Mouse (Mus musculus): Measurements from ENCODE around the gene Epyc. TPM values are rescaled to one million over a fixed set of nuclear protein-coding genes. Genes with fewer than 3 reads are reported as not detected.

Gene Epyc
- not detected for polyA plus RNA-seq (2012; fragmentation: generic; extraction: Trizol)

DNA sequence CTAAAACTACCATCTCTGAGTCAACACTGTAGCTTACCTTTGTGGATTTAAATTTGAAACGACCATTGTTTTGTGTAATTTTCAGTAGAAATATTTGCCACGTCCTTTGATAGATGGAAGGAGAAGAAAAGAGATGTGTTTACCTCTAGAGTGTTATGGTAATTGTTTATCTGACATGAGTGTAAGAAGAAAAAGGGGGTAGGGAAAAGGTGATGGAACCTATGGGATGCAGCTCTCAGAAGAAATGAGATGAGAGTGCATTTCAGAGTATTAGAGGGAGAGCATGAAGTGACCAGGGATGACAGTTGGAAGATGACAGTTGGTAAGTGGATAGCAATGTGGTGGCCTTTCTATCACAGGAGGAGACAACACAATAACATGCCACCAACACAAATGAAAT lies at the start of gene Epyc:
Gene Epyc, plus strand, starts transcription at position 301 of the 400 bp plus-strand sequence.
- TF ChIP-seq USF1 (IDR thresholded peaks at IDR 0.05; ENCODE audit: low read depth) (no peak), CEBPB (IDR thresholded peaks at IDR 0.05; ENCODE audit: insufficient read depth, poor library complexity, severe bottlenecking) (no peak), TCF3 (IDR thresholded peaks at IDR 0.05; ENCODE audit: insufficient read length, low read depth) (no peak), POLR2A (IDR thresholded peaks at IDR 0.05; ENCODE audit: insufficient read length, low read depth) (no peak), SRF (IDR thresholded peaks at IDR 0.05; ENCODE audit: control insufficient read depth, insufficient read length, low read depth) (no peak), MYOD1 (IDR thresholded peaks at IDR 0.05; ENCODE audit: control insufficient read depth in 1 of 3, insufficient read length in 2 of 3, low read depth in 2 of 3) (no peak), POLR2AphosphoS2 (IDR thresholded peaks at IDR 0.05; ENCODE audit: insufficient read length, low read depth) (no peak), MAX (IDR thresholded peaks at IDR 0.05; ENCODE audit: low read depth) (no peak), MYOG (IDR thresholded peaks at IDR 0.05; ENCODE audit: control insufficient read depth in 1 of 3, insufficient read depth in 1 of 3, insufficient read length in 2 of 3, low read depth in 2 of 3) (no peak), E2F4 (IDR thresholded peaks at IDR 0.05; ENCODE audit: insufficient read depth) (no peak), TCF12 (IDR thresholded peaks at IDR 0.05; ENCODE audit: insufficient read depth, poor library complexity, severe bottlenecking) (no peak), REST (IDR thresholded peaks at IDR 0.05; ENCODE audit: insufficient read depth, insufficient read length) (no peak)
- Histone ChIP-seq H3K4me3 (no peak within 1 kb of the TSS), H3K4me2 (ENCODE audit: low read depth) (no peak within 1 kb of the TSS), H3ac (ENCODE audit: control insufficient read depth, insufficient read length) (no peak within 1 kb of the TSS), H3K36me3 (ENCODE audit: control insufficient read depth, insufficient read depth) (no peaks in the 10 kb centered on the region), H3K27me3 (ENCODE audit: control insufficient read depth, insufficient read depth, insufficient read length) (no peaks in the 10 kb centered on the region), H3K79me2 (ENCODE audit: control insufficient read depth, insufficient read depth) (no peaks in the 10 kb centered on the region)

DNA sequence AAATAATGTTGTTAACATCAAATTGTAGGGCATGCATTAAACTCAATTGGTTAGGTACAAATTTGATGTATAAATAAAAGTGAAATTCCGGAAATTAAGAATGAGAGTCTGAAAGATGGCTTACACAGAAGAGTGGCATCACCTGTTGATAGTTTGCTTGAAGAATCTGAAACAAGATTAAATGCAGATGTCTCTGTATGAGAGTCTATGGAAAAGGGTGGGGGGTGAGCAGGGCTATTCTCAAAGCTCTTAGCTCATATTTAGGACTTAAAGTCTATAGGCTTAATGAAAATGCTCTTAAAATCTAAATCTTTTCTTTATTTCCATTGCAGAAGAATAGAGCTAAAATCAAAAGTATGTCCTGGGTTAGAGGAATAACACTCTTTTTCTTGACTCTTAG lies 48.2 kb upstream of the Epyc start:
- Histone ChIP-seq H3K36me3 (ENCODE audit: control insufficient read depth, insufficient read depth) (no peaks in the 10 kb centered on the region), H3K4me2 (ENCODE audit: low read depth) (no peak overlapping the region), H3ac (ENCODE audit: control insufficient read depth, insufficient read length) (no peak overlapping the region), H3K27me3 (ENCODE audit: control insufficient read depth, insufficient read depth, insufficient read length) (no peaks in the 10 kb centered on the region), H3K4me3 (no peak overlapping the region), H3K79me2 (ENCODE audit: control insufficient read depth, insufficient read depth) (no peaks in the 10 kb centered on the region)
- no peak for TF ChIP-seq POLR2AphosphoS2 (IDR thresholded peaks at IDR 0.05; ENCODE audit: insufficient read length, low read depth)
- TF ChIP-seq SRF (IDR thresholded peaks at IDR 0.05; ENCODE audit: control insufficient read depth, insufficient read length, low read depth), result no peak
- no peak for TF ChIP-seq TCF12 (IDR thresholded peaks at IDR 0.05; ENCODE audit: insufficient read depth, poor library complexity, severe bottlenecking)
- no peak for TF ChIP-seq CEBPB (IDR thresholded peaks at IDR 0.05; ENCODE audit: insufficient read depth, poor library complexity, severe bottlenecking)
- no peak for TF ChIP-seq TCF3 (IDR thresholded peaks at IDR 0.05; ENCODE audit: insufficient read length, low read depth)
- no peak for TF ChIP-seq REST (IDR thresholded peaks at IDR 0.05; ENCODE audit: insufficient read depth, insufficient read length)
- TF ChIP-seq MAX (IDR thresholded peaks at IDR 0.05; ENCODE audit: low read depth), result no peak
- no peak for TF ChIP-seq MYOD1 (IDR thresholded peaks at IDR 0.05; ENCODE audit: control insufficient read depth in 1 of 3, insufficient read length in 2 of 3, low read depth in 2 of 3)

DNA sequence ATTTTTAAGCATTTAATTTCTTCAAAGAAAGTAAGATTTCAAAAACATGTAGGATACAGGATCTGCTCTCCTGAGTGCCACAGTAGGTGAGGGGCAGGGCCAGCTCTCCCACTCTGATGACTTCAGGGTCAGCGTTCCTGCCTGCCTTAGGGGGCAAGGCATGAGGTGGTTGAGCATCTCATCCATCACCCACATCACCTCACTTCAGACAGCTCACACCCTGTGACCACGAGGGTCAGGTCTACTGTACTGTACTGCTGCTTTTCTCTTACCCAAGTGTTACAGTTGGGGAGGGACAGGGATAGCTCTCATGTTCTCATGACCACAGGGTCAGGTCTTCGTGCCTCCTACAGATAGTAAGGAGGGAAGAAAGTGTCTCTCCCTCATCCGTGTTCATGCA lies 42.1 kb upstream of the Epyc start:
- H3K4me2 ChIP-seq (ENCODE audit: low read depth), result no peak overlapping the region
- no peak overlapping the region for H3ac ChIP-seq (ENCODE audit: control insufficient read depth, insufficient read length)
- H3K79me2 ChIP-seq (ENCODE audit: control insufficient read depth, insufficient read depth), result no peaks in the 10 kb centered on the region
- H3K4me3 ChIP-seq, result no peak overlapping the region
- H3K36me3 ChIP-seq (ENCODE audit: control insufficient read depth, insufficient read depth), result no peaks in the 10 kb centered on the region
- no peaks in the 10 kb centered on the region for H3K27me3 ChIP-seq (ENCODE audit: control insufficient read depth, insufficient read depth, insufficient read length)
- TF ChIP-seq USF1 (IDR thresholded peaks at IDR 0.05; ENCODE audit: low read depth), result no peak
- TF ChIP-seq CEBPB (IDR thresholded peaks at IDR 0.05; ENCODE audit: insufficient read depth, poor library complexity, severe bottlenecking), result no peak
- TF ChIP-seq POLR2AphosphoS2 (IDR thresholded peaks at IDR 0.05; ENCODE audit: insufficient read length, low read depth), result no peak
- TF ChIP-seq REST (IDR thresholded peaks at IDR 0.05; ENCODE audit: insufficient read depth, insufficient read length), result no peak
- TF ChIP-seq MAX (IDR thresholded peaks at IDR 0.05; ENCODE audit: low read depth), result no peak
- no peak for TF ChIP-seq POLR2A (IDR thresholded peaks at IDR 0.05; ENCODE audit: insufficient read length, low read depth)
- TF ChIP-seq SRF (IDR thresholded peaks at IDR 0.05; ENCODE audit: control insufficient read depth, insufficient read length, low read depth), result no peak
- no peak for TF ChIP-seq MYOD1 (IDR thresholded peaks at IDR 0.05; ENCODE audit: control insufficient read depth in 1 of 3, insufficient read length in 2 of 3, low read depth in 2 of 3)
- no peak for TF ChIP-seq MYOG (IDR thresholded peaks at IDR 0.05; ENCODE audit: control insufficient read depth in 1 of 3, insufficient read depth in 1 of 3, insufficient read length in 2 of 3, low read depth in 2 of 3)
- TF ChIP-seq TCF3 (IDR thresholded peaks at IDR 0.05; ENCODE audit: insufficient read length, low read depth), result no peak
- TF ChIP-seq E2F4 (IDR thresholded peaks at IDR 0.05; ENCODE audit: insufficient read depth), result no peak
- no peak for TF ChIP-seq TCF12 (IDR thresholded peaks at IDR 0.05; ENCODE audit: insufficient read depth, poor library complexity, severe bottlenecking)

DNA sequence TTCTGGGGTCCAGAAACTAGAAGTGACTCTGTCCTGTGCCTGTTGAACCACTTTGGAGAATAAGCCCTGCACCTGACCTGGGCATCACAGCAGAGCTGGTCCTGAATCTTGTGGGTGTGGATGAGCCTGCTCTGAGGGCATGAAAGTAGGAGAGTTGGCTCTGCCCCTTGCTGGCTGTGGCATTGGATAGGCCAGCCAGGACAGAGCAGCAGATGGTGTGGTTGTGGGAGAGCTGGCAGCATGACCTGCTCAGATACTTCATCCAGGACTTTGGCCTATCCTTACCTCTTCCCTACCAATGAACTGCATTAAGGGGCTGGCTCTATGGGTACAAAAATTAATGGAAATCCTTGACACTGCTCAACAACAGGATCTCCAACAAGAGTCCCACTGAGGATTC lies 40.6 kb upstream of the Epyc start:
- Histone ChIP-seq H3K79me2 (ENCODE audit: control insufficient read depth, insufficient read depth) (no peaks in the 10 kb centered on the region), H3K4me3 (no peak overlapping the region), H3K36me3 (ENCODE audit: control insufficient read depth, insufficient read depth) (no peaks in the 10 kb centered on the region), H3ac (ENCODE audit: control insufficient read depth, insufficient read length) (no peak overlapping the region), H3K4me2 (ENCODE audit: low read depth) (no peak overlapping the region), H3K27me3 (ENCODE audit: control insufficient read depth, insufficient read depth, insufficient read length) (no peaks in the 10 kb centered on the region)
- TF ChIP-seq POLR2A (IDR thresholded peaks at IDR 0.05; ENCODE audit: insufficient read length, low read depth), result no peak
- no peak for TF ChIP-seq MAX (IDR thresholded peaks at IDR 0.05; ENCODE audit: low read depth)
- TF ChIP-seq USF1 (IDR thresholded peaks at IDR 0.05; ENCODE audit: low read depth), result no peak
- TF ChIP-seq SRF (IDR thresholded peaks at IDR 0.05; ENCODE audit: control insufficient read depth, insufficient read length, low read depth), result no peak
- no peak for TF ChIP-seq POLR2AphosphoS2 (IDR thresholded peaks at IDR 0.05; ENCODE audit: insufficient read length, low read depth)
- TF ChIP-seq TCF12 (IDR thresholded peaks at IDR 0.05; ENCODE audit: insufficient read depth, poor library complexity, severe bottlenecking), result no peak
- no peak for TF ChIP-seq MYOD1 (IDR thresholded peaks at IDR 0.05; ENCODE audit: control insufficient read depth in 1 of 3, insufficient read length in 2 of 3, low read depth in 2 of 3)
- TF ChIP-seq MYOG (IDR thresholded peaks at IDR 0.05; ENCODE audit: control insufficient read depth in 1 of 3, insufficient read depth in 1 of 3, insufficient read length in 2 of 3, low read depth in 2 of 3), result no peak
- TF ChIP-seq TCF3 (IDR thresholded peaks at IDR 0.05; ENCODE audit: insufficient read length, low read depth), result no peak
- no peak for TF ChIP-seq E2F4 (IDR thresholded peaks at IDR 0.05; ENCODE audit: insufficient read depth)
- no peak for TF ChIP-seq REST (IDR thresholded peaks at IDR 0.05; ENCODE audit: insufficient read depth, insufficient read length)
- no peak for TF ChIP-seq CEBPB (IDR thresholded peaks at IDR 0.05; ENCODE audit: insufficient read depth, poor library complexity, severe bottlenecking)
